Comparison of ENCODE assay signal across 8 mouse cellular contexts in genomic region chr17:34564003-34564421, GRCm38 (mm10). TPM values are rescaled to one million over a fixed set of nuclear protein-coding genes. Genes with fewer than 3 reads are reported as not detected.
A peak's percentile ranks its signal among the peaks of the same experiment; 100 is the strongest.
DNase-seq lines count a peak whose midpoint lies in the region; ATAC-seq and TF ChIP-seq lines count a peak whose summit lies in the region.

Gene Notch4, plus strand, starts transcription at chr17:34564268.

- peak within 1 kb of the TSS; percentile 58 for H3K4me2 ChIP-seq in heart, postnatal 0 days (ENCODE audit: low read depth, low read length)
- H3K4me2 ChIP-seq in midbrain, embryonic 12.5 days (replicated peaks) = no peak within 1 kb of the TSS

- H3K27me3 ChIP-seq in embryonic facial prominence, embryonic 10.5 days (replicated peaks; ENCODE audit: low read depth, poor library complexity, severe bottlenecking) = peaks cover 27% of the 10 kb centered on the region
- no peaks in the 10 kb centered on the region; the same call in 1 of the 2 replicates for H3K27me3 ChIP-seq in heart, postnatal 0 days (ENCODE audit: control insufficient read depth, insufficient read depth, low read length)
- peaks cover 9% of the 10 kb centered on the region; the same call in 1 of the 2 replicates for H3K27me3 ChIP-seq in midbrain, embryonic 12.5 days

- 16% methylated on average over 6 of the region's 6 CpGs for WGBS in embryonic facial prominence, embryonic 10.5 days
- WGBS in heart, postnatal 0 days = 13% methylated on average over 6 of the region's 6 CpGs
- WGBS in midbrain, embryonic 12.5 days = 12% methylated on average over 6 of the region's 6 CpGs

- DNase-seq in embryo, embryonic 10 days (ENCODE audit: low spot score) = peak; percentile 48
- no peak for DNase-seq in embryo, embryonic 10.5 days (ENCODE audit: low spot score)
- peak; percentile 36 for DNase-seq in embryonic facial prominence, embryonic 10.5 days (ENCODE audit: low spot score)
- DNase-seq in heart, postnatal 0 days (ENCODE audit: low spot score) = peak; percentile 51
- DNase-seq in kidney, postnatal 36 days = peak; percentile 76 to 87
- DNase-seq in cerebellum, adult 8-10 months = no peak
- DNase-seq in ovary, postnatal 36 days (ENCODE audit: low spot score) = no peak

- H3K36me3 ChIP-seq in embryonic facial prominence, embryonic 10.5 days (replicated peaks) = no peaks in the 10 kb centered on the region
- no peaks in the 10 kb centered on the region for H3K36me3 ChIP-seq in heart, postnatal 0 days (replicated peaks; ENCODE audit: control insufficient read depth, insufficient read depth, low read length)
- no peaks in the 10 kb centered on the region for H3K36me3 ChIP-seq in midbrain, embryonic 12.5 days

- H3K4me1 ChIP-seq in embryonic facial prominence, embryonic 10.5 days = peaks cover 29% of the 10 kb centered on the region
- peaks cover 5% of the 10 kb centered on the region; the same call in 1 of the 2 replicates for H3K4me1 ChIP-seq in heart, postnatal 0 days (ENCODE audit: control insufficient read depth, insufficient read depth)
- peaks cover 5% of the 10 kb centered on the region; the same call in 1 of the 2 replicates for H3K4me1 ChIP-seq in midbrain, embryonic 12.5 days

- ATAC-seq in heart, postnatal 0 days (ENCODE audit: insufficient read depth, low read depth) = peak; percentile 80
- no peak for ATAC-seq in midbrain, embryonic 12.5 days (ENCODE audit: low FRiP score, low read depth)

- H3K4me3 ChIP-seq in embryonic facial prominence, embryonic 10.5 days = peak within 1 kb of the TSS; percentile 25
- peak within 1 kb of the TSS; percentile 40 for H3K4me3 ChIP-seq in heart, postnatal 0 days (ENCODE audit: low read depth, low read length)
- no peak within 1 kb of the TSS for H3K4me3 ChIP-seq in midbrain, embryonic 12.5 days

- TF ChIP-seq CTCF in heart, postnatal 0 days (IDR thresholded peaks at IDR 0.05; ENCODE audit: low read depth) = no peak

- H3K27ac ChIP-seq in embryonic facial prominence, embryonic 10.5 days (replicated peaks) = peak within 1 kb of the TSS; percentile 66
- H3K27ac ChIP-seq in heart, postnatal 0 days (ENCODE audit: low read depth) = peak within 1 kb of the TSS; percentile 93
- H3K27ac ChIP-seq in midbrain, embryonic 12.5 days (replicated peaks) = no peak within 1 kb of the TSS

- no peaks in the 10 kb centered on the region for H3K9me3 ChIP-seq in embryonic facial prominence, embryonic 10.5 days
- H3K9me3 ChIP-seq in heart, postnatal 0 days (replicated peaks; ENCODE audit: control insufficient read depth, low read length) = no peaks in the 10 kb centered on the region
- H3K9me3 ChIP-seq in midbrain, embryonic 12.5 days = no peaks in the 10 kb centered on the region

- H3K9ac ChIP-seq in heart, postnatal 0 days (replicated peaks; ENCODE audit: low read depth, low read length) = peak within 1 kb of the TSS; percentile 34
- H3K9ac ChIP-seq in midbrain, embryonic 12.5 days (replicated peaks) = no peak within 1 kb of the TSS

- TF ChIP-seq EP300 in heart, postnatal 0 days (IDR thresholded peaks at IDR 0.05; ENCODE audit: low read depth) = 0 out of 2 replicates have a peak, but pooled peaks have one; percentile 31

RNA-seq across cellular contexts. Expression of gene Notch4, which starts in this region (rescaled TPM):
- polyA plus RNA-seq in embryonic facial prominence, embryonic 10.5 days (2016; fragmentation: Nextera tagmentation; extraction: Ambion mirVana) = 5.4 and 6.6 TPM in 2 replicates
- total RNA-seq in heart, postnatal 0 days (2014; rRNA removed; ENCODE audit: low replicate concordance) = 40.7 and 43.2 TPM in 2 replicates
- 6.3 and 6.8 TPM in 2 replicates for polyA plus RNA-seq in heart, postnatal 0 days (2015; fragmentation: Nextera tagmentation; extraction: Ambion mirVana)
- 11.7 and 13.6 TPM in 2 replicates for polyA plus RNA-seq in midbrain, embryonic 12.5 days (2016; fragmentation: Nextera tagmentation; extraction: Ambion mirVana)

Comparison
In these comparisons a context has a peak if more than half of its experiments do, and no peak if none do; other contexts are left out.
1. DNase-seq: peak in embryo, embryonic 10 days (single experiment), embryonic facial prominence, embryonic 10.5 days (single experiment), heart, postnatal 0 days (single experiment) and kidney, postnatal 36 days (2 of 2); none in embryo, embryonic 10.5 days (single experiment), cerebellum, adult 8-10 months (single experiment) and ovary, postnatal 36 days (single experiment).